Mouse (Mus musculus) neural tube, embryonic 11.5 days (tissue): ENCODE measurements around the gene Wdr93. TPM values are rescaled to one million over a fixed set of nuclear protein-coding genes. Genes with fewer than 3 reads are reported as not detected.
"Not testable (repeated sequence)": the region's sequence is repeated elsewhere in the genome, so short reads cannot be mapped to it uniquely, and the experiment has no call there.

Experiments
- ATAC-seq: fragments of 200-750 bp; cut with Nextera tagmentation; 2 replicates; pipeline ENCODE4 v1.8.0; 2017; ENCODE audit warnings: moderate number of reproducible peaks, mild to moderate bottlenecking, moderate TSS enrichment, moderate library complexity; ENCODE audit not compliant: insufficient read depth, low FRiP score, low TSS enrichment
- DNase-seq: peaks from one replicate; pipeline ENCODE4 v3.0.0-alpha.2; 2015; ENCODE audit warnings: low spot score
- H3K27ac ChIP-seq: fragments of 300-500 bp; sonication (generic); 2 replicates; pipeline ENCODE4 v1.5.1; 2014; ENCODE audit warnings: low read depth, mild to moderate bottlenecking, low read length
- H3K27me3 ChIP-seq: fragments of 300-500 bp; sonication (generic); 2 replicates; pipeline ENCODE4 v1.6.1; 2014; ENCODE audit warnings: mild to moderate bottlenecking, low read length, mixed read lengths; ENCODE audit not compliant: control insufficient read depth, insufficient read depth
- H3K36me3 ChIP-seq: fragments of 300-500 bp; sonication (generic); 2 replicates; pipeline ENCODE4 v1.6.1; 2014; ENCODE audit warnings: mild to moderate bottlenecking, low read length, moderate library complexity, mixed read lengths; ENCODE audit not compliant: control insufficient read depth, insufficient read depth
- H3K4me1 ChIP-seq: fragments of 300-500 bp; sonication (generic); 2 replicates; pipeline ENCODE4 v1.6.1; 2014; ENCODE audit warnings: low read length, mixed read lengths; ENCODE audit not compliant: control insufficient read depth, insufficient read depth
- H3K4me2 ChIP-seq: fragments of 300-500 bp; sonication (generic); 2 replicates; pipeline ENCODE4 v1.6.1; 2014; ENCODE audit warnings: low read depth, mild to moderate bottlenecking, moderate library complexity
- H3K4me3 ChIP-seq: fragments of 300-500 bp; sonication (generic); 2 replicates; pipeline ENCODE4 v1.5.1; 2014; ENCODE audit warnings: low read depth, low read length
- H3K9ac ChIP-seq: fragments of 300-500 bp; sonication (generic); 2 replicates; pipeline ENCODE4 v1.6.1; 2014; ENCODE audit warnings: mild to moderate bottlenecking, low read length
- H3K9me3 ChIP-seq: fragments of 300-500 bp; sonication (generic); 2 replicates; pipeline ENCODE4 v1.6.1; 2016; ENCODE audit warnings: low read length; ENCODE audit not compliant: control insufficient read depth
- WGBS: fragments of 180-500 bp; shearing (Covaris S2); extraction: QIAGEN DNeasy Blood & Tissue Kit; methylation state at CpG from one replicate; pipeline ENCODE4 v1.1.7; 2014; 5-methylcytosine and 5-hydroxymethylcytosine counted together
- polyA plus RNA-seq: library from polyadenylated mRNA; unstranded; fragments of >200 nt; fragmentation: Nextera tagmentation; extraction: Ambion mirVana; gene quantifications from 2 replicates; pipeline ENCODE4 v1.2.1, GENCODE M21; 2014

The Wdr93 gene
- polyA plus RNA-seq, 1 experiment from 2014 or later = 0.45 TPM

DNA sequence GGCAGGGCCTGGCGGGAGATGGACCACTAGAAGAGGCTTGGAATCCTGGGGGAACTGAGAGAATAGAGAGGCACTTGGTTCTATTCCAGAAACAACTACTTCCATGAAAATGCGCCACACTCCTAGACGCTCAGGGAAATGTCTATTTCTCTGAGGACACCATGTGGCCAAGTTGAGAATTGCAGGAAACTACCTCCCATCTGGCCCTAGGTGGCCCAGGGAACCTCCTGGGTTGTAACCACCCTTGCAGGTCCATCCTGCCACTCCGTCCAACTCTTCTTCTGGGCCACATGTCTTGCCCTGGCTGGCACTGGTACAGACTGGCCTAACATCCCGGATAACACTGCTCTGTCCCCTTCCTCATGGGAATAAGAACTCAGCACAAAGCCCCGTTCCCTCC is 43.3 kb downstream of the Wdr93 start:
- H3K4me3 ChIP-seq = no peak overlapping the region
- ATAC-seq = no peak
- no peaks in the 10 kb centered on the region for H3K36me3 ChIP-seq
- 23% methylated on average over 6 of the region's 6 CpGs for WGBS
- H3K4me2 ChIP-seq = no peak overlapping the region
- H3K4me1 ChIP-seq = no peaks in the 10 kb centered on the region
- H3K27ac ChIP-seq = no peak overlapping the region
- H3K9ac ChIP-seq = no peak overlapping the region
- peaks cover 6% of the 10 kb centered on the region for H3K27me3 ChIP-seq
- H3K9me3 ChIP-seq = no peaks in the 10 kb centered on the region
- peak; percentile 74 for DNase-seq

GRCm38 (mm10) chr7:79789812-79790211 is 46.8 kb downstream of the Wdr93 start:
- not testable (repeated sequence) for H3K9me3 ChIP-seq, H3K36me3 ChIP-seq, H3K4me1 ChIP-seq, DNase-seq, H3K4me2 ChIP-seq, ATAC-seq, H3K27ac ChIP-seq, H3K9ac ChIP-seq, H3K4me3 ChIP-seq
- 9% methylated on average over 2 of the region's 2 CpGs for WGBS
- peaks cover 38% of the 10 kb centered on the region for H3K27me3 ChIP-seq

GRCm38 (mm10) chr7:79792635-79793421 is 49.9 kb downstream of the Wdr93 start:
- H3K36me3 ChIP-seq = no peaks in the 10 kb centered on the region
- no peak overlapping the region for H3K27ac ChIP-seq
- H3K9me3 ChIP-seq = no peaks in the 10 kb centered on the region
- H3K4me3 ChIP-seq = peak overlapping the region; percentile 33
- H3K4me2 ChIP-seq = peak overlapping the region; percentile 67
- H3K9ac ChIP-seq = peak overlapping the region; percentile 42
- ATAC-seq (no peak), DNase-seq (peak; percentile 67)
- peaks cover 6% of the 10 kb centered on the region; the same call in 1 of the 2 replicates for H3K4me1 ChIP-seq
- H3K27me3 ChIP-seq = peaks cover 38% of the 10 kb centered on the region
- 2% methylated on average over 77 of the region's 80 CpGs for WGBS

- H3K9me3 ChIP-seq = no peaks in the 10 kb centered on the region
- DNase-seq (no peak), ATAC-seq (no peak)
- peak within 1 kb of the TSS; percentile 67 for H3K4me2 ChIP-seq
- peaks cover 38% of the 10 kb centered on the region for H3K27me3 ChIP-seq
- peaks cover 6% of the 10 kb centered on the region; the same call in 1 of the 2 replicates for H3K4me1 ChIP-seq
- H3K9ac ChIP-seq = peak within 1 kb of the TSS; percentile 42
- 70% methylated on average over 6 of the region's 6 CpGs for WGBS
- no peak within 1 kb of the TSS for H3K27ac ChIP-seq
- H3K4me3 ChIP-seq = peak within 1 kb of the TSS; percentile 33
- no peaks in the 10 kb centered on the region for H3K36me3 ChIP-seq
These were observed 50.7 kb downstream of the Wdr93 start, which contains the start of gene Mesp1 for GRCm38 (mm10) chr7:79793688-79794087. TSS of gene Mesp1 (minus strand) at chr7:79793788.

GRCm38 (mm10) chr7:79798606-79799005 is 55.6 kb downstream of the Wdr93 start:
- peaks cover 10% of the 10 kb centered on the region for H3K27me3 ChIP-seq
- H3K9me3 ChIP-seq = no peaks in the 10 kb centered on the region
- no peaks in the 10 kb centered on the region for H3K36me3 ChIP-seq
- ATAC-seq (no peak), DNase-seq (no peak)
- H3K4me1 ChIP-seq = no peaks in the 10 kb centered on the region
- no peak overlapping the region for H3K4me3 ChIP-seq
- H3K9ac ChIP-seq = no peak overlapping the region
- no peak overlapping the region for H3K4me2 ChIP-seq
- no peak overlapping the region for H3K27ac ChIP-seq
- WGBS = 38% methylated on average over 5 of the region's 5 CpGs

DNA sequence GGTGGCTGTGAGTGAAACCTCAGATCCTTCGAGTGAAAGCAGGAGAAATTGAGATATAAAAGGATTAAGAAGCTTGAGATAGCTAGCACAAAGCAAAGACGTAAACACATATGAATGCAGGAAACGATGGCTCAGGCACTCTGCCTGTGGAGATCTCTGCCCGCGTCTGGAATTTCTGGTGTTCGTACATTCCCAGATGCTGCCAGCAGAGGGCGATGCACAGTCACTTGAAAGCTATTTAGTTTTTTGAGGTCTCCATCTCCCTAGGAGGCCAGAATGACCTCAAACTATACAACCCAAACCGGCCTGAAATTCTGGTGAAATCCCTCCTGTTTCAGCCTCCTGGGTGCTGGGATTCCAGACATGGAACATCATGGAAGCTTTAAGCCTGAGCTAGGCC is 56.1 kb downstream of the Wdr93 start:
- Histone ChIP-seq H3K4me1 (no peaks in the 10 kb centered on the region), H3K9me3 (no peaks in the 10 kb centered on the region), H3K4me3 (no peak overlapping the region), H3K36me3 (no peaks in the 10 kb centered on the region), H3K9ac (no peak overlapping the region), H3K27ac (no peak overlapping the region), H3K4me2 (no peak overlapping the region), H3K27me3 (peaks cover 6% of the 10 kb centered on the region)
- 8% methylated on average over 8 of the region's 8 CpGs for WGBS
- peak; percentile 84 for DNase-seq
- no peak for ATAC-seq

GRCm38 (mm10) chr7:79799506-79799905 is 56.5 kb downstream of the Wdr93 start:
- no peak for DNase-seq
- H3K4me2 ChIP-seq = no peak overlapping the region
- no peak overlapping the region for H3K9ac ChIP-seq
- H3K36me3 ChIP-seq = no peaks in the 10 kb centered on the region
- 68% methylated on average over 6 of the region's 6 CpGs for WGBS
- H3K4me3 ChIP-seq = no peak overlapping the region
- H3K27ac ChIP-seq = no peak overlapping the region
- H3K4me1 ChIP-seq = no peaks in the 10 kb centered on the region
- no peaks in the 10 kb centered on the region for H3K9me3 ChIP-seq
- no peak for ATAC-seq
- H3K27me3 ChIP-seq = peaks cover 2% of the 10 kb centered on the region; the same call in 1 of the 2 replicates

- no peaks in the 10 kb centered on the region for H3K36me3 ChIP-seq
- no peaks in the 10 kb centered on the region for H3K4me1 ChIP-seq
- ATAC-seq (no peak), DNase-seq (no peak)
- H3K4me3 ChIP-seq = no peak overlapping the region
- H3K27me3 ChIP-seq = no peaks in the 10 kb centered on the region
- H3K4me2 ChIP-seq = no peak overlapping the region
- H3K9ac ChIP-seq = no peak overlapping the region
- WGBS = 80% methylated on average over 4 of the region's 4 CpGs
- H3K9me3 ChIP-seq = no peaks in the 10 kb centered on the region
- no peak overlapping the region for H3K27ac ChIP-seq
These were observed 57.4 kb downstream of the Wdr93 start for GRCm38 (mm10) chr7:79800336-79800735.

GRCm38 (mm10) chr7:79801391-79801790 is 58.4 kb downstream of the Wdr93 start:
- Histone ChIP-seq H3K4me2 (no peak overlapping the region), H3K4me3 (no peak overlapping the region), H3K9ac (no peak overlapping the region), H3K27ac (no peak overlapping the region), H3K27me3 (no peaks in the 10 kb centered on the region), H3K4me1 (no peaks in the 10 kb centered on the region), H3K36me3 (no peaks in the 10 kb centered on the region), H3K9me3 (no peaks in the 10 kb centered on the region)
- ATAC-seq = no peak
- 79% methylated on average over 11 of the region's 11 CpGs for WGBS
- no peak for DNase-seq
